Mouse (Mus musculus): ENCODE data around the gene Kdm8.
A peak's percentile ranks its signal among the peaks of the same experiment; 100 is the strongest.
"Not testable (repeated sequence)": the region's sequence is repeated elsewhere in the genome, so short reads cannot be mapped to it uniquely, and the experiment has no call there.

Gene Kdm8

GRCm38 (mm10) chr7:125444464-125445401, at the start of gene Kdm8:
Gene Kdm8, plus strand, starts transcription at chr7:125444676.
- peak; percentile 90 for DNase-seq

GRCm38 (mm10) chr7:125398116-125398515, 46.4 kb upstream of the Kdm8 start:
- DNase-seq, result no peak

GRCm38 (mm10) chr7:125398687-125399086, 45.8 kb upstream of the Kdm8 start:
- no peak for DNase-seq

GRCm38 (mm10) chr7:125407136-125407535, 37.3 kb upstream of the Kdm8 start:
- no peak for DNase-seq

GRCm38 (mm10) chr7:125415087-125415486, 29.4 kb upstream of the Kdm8 start:
- DNase-seq, result no peak

GRCm38 (mm10) chr7:125415776-125416175, 28.7 kb upstream of the Kdm8 start:
- no peak for DNase-seq

- no peak for DNase-seq
Observed at GRCm38 (mm10) chr7:125416762-125417161, 27.7 kb upstream of the Kdm8 start.

GRCm38 (mm10) chr7:125418413-125418812, 26.1 kb upstream of the Kdm8 start:
- DNase-seq, result no peak

GRCm38 (mm10) chr7:125420190-125420589, 24.3 kb upstream of the Kdm8 start:
- no peak for DNase-seq

GRCm38 (mm10) chr7:125421911-125422310, 22.6 kb upstream of the Kdm8 start:
- no peak for DNase-seq

- DNase-seq, result no peak
Observed at GRCm38 (mm10) chr7:125423056-125423455, 21.4 kb upstream of the Kdm8 start.

GRCm38 (mm10) chr7:125427492-125428090, 16.9 kb upstream of the Kdm8 start:
- DNase-seq, result no peak

GRCm38 (mm10) chr7:125428381-125428780, 16.1 kb upstream of the Kdm8 start:
- no peak for DNase-seq

- DNase-seq, result not testable (repeated sequence)
Observed at GRCm38 (mm10) chr7:125428816-125429500, 15.5 kb upstream of the Kdm8 start.

GRCm38 (mm10) chr7:125430170-125430842, 14.2 kb upstream of the Kdm8 start:
- DNase-seq, result no peak

- DNase-seq, result no peak
Observed at GRCm38 (mm10) chr7:125433874-125434273, 10.6 kb upstream of the Kdm8 start.

- DNase-seq, result no peak
Observed at GRCm38 (mm10) chr7:125434666-125435290, 9.7 kb upstream of the Kdm8 start.

GRCm38 (mm10) chr7:125442323-125442722, 2.2 kb upstream of the Kdm8 start:
- DNase-seq, result no peak

- no peak for DNase-seq
Observed at GRCm38 (mm10) chr7:125444076-125444463, 406 bp upstream of the Kdm8 start.

GRCm38 (mm10) chr7:125450678-125451077, 6.2 kb downstream of the Kdm8 start:
- DNase-seq, result no peak

- no peak for DNase-seq
Observed at GRCm38 (mm10) chr7:125451078-125451477, 6.6 kb downstream of the Kdm8 start.

- no peak for DNase-seq
Observed at GRCm38 (mm10) chr7:125453671-125454070, 9.2 kb downstream of the Kdm8 start.

- DNase-seq, result no peak
Observed at GRCm38 (mm10) chr7:125462200-125462599, 17.7 kb downstream of the Kdm8 start.
